Mouse (Mus musculus) thymus, adult 2 months (tissue): ENCODE results near the gene Abcc6.

Source experiments
- CTCF ChIP-seq: fragments of 200-500 bp; IDR thresholded peaks from 2 replicates; pipeline ENCODE4 v1.5.1; 2012; ENCODE audit warnings: mild to moderate bottlenecking, control low read depth, low read length, moderate library complexity, borderline replicate concordance; ENCODE audit not compliant: control insufficient read depth, poor library complexity, insufficient read depth; ENCODE audit errors: extremely low read depth
- POLR2A ChIP-seq: fragments of 200-500 bp; IDR thresholded peaks from 2 replicates; pipeline ENCODE4 v1.6.1; 2012; ENCODE audit warnings: mild to moderate bottlenecking, low read length, control low read depth, moderate library complexity; ENCODE audit not compliant: control insufficient read depth, poor library complexity, insufficient read depth; ENCODE audit errors: extremely low read depth

DNA sequence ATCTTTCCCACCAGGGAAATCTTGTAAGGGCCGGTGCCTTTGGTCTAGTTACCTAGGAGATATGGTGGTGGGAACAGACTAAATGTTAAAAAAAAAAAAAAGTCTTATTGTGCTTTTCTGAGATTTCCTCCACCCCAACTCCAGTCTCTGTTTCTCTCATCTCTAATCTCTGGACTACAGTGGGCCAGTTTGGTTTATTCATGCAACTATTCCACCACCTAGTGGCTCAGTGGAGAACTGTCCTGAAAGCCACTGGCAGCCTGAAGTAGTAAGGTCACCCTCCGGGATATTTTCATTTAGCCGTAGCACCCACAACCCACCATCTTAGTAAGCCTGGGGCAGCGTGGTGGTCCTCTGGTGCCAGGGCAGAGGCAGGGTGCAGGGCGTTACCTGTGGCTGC, 20.5 kb downstream of the Abcc6 start:
- TF ChIP-seq POLR2A (no peak), CTCF (peak; percentile 45; the same call in 1 of the 2 replicates)
